Mouse (Mus musculus): ENCODE measurements around the gene Gucy2e.

Gene Gucy2e

GRCm38 (mm10) chr11:69178525-69178924 lies 58.3 kb downstream of the Gucy2e start:
- CTCF ChIA-PET: no interaction called here

- CTCF ChIA-PET: no interaction called here
Observed at GRCm38 (mm10) chr11:69174722-69175121, 62.1 kb downstream of the Gucy2e start.

GRCm38 (mm10) chr11:69172606-69173005 lies 64.2 kb downstream of the Gucy2e start:
- CTCF ChIA-PET: no interaction called here

GRCm38 (mm10) chr11:69171626-69172025 lies 65.2 kb downstream of the Gucy2e start:
- CTCF ChIA-PET: interaction anchor here (0.6 kb wide), 1 partner anchor 46 kb away, joined by 3 read pairs; no protein-coding TSS in a partner anchor

- CTCF ChIA-PET: no interaction called here
Observed at GRCm38 (mm10) chr11:69169313-69169712, 67.5 kb downstream of the Gucy2e start.
